Mouse (Mus musculus) Muller cell, postnatal 12 days (primary cell): ENCODE measurements at regions not wholly inside any gene's neighbourhood (a gene's known extent, or its start where the extent isn't known, plus 50 kb on each side); places are given as distances from the start of the nearest gene placed in this dataset.

Experiments
- DNase-seq: peaks from one replicate; pipeline ENCODE4 v3.0.0-alpha.2; 2015; ENCODE audit errors: inconsistent ontology term

DNA sequence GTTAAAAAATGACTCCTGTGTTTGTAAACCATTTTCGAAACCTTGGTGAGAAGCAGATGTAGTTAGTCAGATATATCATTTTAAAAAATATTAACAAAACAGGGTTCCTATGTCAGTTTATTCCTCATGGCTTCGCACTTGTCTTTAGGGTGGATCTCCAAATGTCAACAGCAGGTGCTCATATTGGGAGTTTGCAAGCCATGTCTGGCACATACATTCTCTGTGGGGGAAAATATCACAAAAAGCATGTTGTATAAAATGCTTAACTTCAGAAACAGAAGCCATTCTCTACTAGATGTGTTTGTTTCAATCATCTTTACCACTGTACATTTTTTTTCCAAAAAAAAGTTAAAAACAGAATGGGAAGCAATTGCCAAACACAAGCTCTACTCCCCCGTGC, 534.7 kb upstream of the Zic4 start:
- no peak for DNase-seq

DNA sequence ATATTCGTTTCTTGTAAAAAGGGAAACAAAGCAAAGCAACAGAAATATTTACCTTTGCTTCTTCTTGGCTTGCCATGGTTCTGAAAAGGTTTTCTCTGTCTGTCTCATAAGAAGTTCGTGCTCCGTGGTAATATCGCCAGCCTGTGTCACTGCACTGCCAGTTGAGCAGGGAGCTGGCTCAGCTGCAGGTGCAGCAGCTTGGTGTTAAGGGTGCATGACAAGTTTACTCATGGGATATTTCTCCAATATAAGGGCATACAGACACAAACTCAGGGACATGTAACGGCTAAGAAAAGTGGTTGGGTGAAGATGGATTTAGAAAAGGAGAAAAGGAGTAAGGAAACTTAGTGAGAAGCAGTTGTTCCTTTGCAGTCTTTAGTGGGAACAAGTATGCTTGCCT, 533.5 kb upstream of the Zic4 start:
- no peak for DNase-seq

DNA sequence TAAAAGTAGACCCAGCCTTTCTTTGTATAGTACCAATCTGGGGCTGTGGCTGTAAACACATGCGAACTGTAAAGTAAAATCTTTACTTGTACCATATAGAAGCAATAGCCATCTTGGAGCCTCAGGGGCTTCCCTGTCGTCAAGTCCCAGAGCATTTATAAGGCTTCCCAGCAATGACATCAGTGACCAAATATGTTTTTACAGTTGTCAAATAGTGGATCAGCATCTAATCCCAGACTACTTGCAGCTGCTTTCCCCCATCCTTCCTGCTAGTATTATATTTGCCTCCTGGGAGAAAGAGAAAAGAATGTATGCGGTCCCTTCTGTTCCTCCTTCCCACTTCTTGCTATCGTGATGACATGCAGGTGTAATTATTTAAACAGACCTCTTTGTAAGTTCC, 531.5 kb upstream of the Zic4 start:
- no peak for DNase-seq

DNA sequence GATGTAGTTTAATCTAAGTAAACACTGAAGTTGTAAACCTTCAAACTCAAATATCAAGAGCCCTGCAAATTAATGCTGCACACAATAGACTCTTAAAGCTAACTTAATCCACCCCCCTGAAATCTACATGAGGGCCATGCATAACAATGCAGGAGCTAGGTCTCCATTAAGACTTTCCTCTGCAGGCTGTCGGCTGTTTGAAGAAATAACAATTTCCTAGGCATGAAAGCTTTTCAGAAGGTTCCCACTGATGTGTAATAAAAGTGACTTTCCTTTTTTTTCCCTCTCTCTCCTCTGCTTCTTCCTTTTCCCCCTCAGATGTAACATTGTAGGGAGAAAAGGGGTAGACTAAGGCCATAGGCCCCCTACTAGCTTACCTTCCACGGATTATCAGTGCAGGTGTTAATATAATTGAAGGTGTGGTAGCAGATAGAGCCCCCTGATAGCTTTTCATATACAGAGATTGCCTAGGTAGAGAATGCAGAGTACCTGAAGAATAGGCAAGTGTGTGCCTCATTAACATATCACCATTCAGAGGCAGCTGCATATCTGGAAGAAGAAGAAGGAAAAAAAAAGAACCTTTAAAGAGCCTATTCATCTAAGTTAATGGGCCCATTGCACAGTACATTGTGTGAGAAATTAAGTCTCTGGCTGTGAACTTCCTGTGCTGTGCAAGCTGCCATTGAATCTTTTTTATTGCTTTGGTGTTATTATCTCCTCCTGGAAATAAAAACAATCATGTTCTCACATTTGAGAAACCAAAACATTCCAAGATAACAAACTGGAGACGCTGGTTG, 528.3 kb upstream of the Zic4 start:
- no peak for DNase-seq

DNA sequence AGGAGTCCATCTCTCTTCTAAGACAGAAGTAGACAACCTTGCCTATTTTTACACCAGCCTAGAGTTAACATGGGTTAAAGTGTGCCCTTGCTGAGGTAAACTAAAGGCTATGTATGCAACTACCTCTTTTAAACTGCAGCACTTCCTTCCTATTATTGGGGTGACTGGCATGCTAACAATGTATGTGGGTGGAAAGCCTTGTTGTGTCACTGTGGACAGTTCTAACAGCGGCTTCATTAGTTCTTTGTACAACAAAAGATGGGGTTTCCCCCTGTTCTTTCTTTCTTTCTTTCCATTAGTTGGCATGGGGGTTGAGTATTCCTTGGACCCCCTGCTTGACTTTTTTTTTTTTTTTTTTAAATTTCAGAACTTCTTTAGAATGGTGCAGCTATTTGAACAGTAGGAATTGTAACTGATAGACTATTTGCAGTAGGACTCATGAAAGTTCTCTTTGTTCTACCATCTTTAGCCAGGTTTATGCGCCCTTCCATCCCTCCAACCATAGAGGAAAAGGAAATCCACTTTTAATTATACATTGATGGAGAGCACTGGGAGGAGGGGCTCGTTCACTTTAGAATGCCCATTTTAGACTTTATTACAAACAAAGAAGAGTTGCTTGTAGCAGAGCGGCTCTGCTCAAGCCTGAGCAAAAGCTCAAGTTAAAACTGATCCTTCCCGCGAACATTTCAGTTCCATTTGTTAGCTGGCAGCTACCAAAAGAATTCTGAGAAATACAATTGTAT, 523.9 kb upstream of the Zic4 start:
- peak; percentile 60 for DNase-seq

DNA sequence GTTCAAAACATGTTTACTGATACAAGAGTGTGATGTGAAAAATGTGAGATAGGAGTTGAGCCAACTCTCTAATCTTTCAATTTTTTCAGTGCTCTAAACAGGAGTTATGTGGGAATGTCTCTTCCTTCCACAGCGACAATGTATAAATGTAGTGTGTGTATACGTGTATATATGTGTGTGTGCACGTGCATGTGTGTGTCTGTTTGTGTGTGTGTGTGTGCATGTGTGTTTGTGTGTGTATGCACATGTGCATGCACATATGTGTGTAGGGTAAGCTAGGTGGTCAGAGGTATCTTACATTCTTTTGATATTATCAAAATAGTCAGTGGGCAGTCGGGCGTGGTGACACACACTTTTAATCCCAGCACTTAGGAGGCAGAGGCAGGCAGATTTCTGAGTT, 511.2 kb upstream of the Zic4 start:
- DNase-seq = no peak

DNA sequence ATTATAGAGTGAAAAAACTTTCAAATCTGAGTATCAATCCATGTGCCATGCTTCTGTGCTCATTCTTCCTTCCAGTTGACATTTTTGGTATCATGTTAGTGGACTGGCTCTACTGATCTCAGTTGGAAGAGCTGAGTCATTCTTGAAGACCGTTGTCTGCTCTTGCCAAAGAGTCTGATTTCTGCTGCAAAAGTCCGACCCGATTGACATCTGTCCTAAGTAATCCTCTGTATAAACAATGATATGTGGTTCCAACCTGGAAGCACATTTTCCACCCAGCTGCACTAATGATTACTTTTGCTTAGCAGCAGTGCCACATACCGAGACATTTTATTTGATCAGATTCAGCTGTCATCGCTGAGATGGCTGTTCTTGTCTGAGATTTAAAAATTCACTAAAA, 490.6 kb upstream of the Zic4 start:
- peak; percentile 72 for DNase-seq

DNA sequence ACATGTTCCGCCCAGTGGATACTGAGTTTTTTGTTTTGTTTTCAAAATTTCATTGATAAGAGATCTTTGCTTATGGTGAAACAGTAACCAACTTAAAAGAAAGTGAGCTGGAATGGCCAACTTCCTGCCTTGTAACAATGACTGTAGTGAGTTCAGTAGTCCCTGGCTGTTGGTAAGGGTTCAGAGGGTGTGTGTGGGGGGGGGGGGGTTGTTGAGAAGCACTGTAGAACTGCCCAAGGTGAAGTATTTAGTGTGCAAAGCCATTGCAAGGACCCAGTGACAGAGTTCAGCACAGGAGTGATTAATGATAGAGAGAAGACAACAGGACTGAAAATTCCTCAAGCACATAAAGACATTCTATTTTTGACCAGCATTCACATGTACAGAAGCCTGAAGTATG, 477.7 kb upstream of the Zic4 start:
- no peak for DNase-seq

DNA sequence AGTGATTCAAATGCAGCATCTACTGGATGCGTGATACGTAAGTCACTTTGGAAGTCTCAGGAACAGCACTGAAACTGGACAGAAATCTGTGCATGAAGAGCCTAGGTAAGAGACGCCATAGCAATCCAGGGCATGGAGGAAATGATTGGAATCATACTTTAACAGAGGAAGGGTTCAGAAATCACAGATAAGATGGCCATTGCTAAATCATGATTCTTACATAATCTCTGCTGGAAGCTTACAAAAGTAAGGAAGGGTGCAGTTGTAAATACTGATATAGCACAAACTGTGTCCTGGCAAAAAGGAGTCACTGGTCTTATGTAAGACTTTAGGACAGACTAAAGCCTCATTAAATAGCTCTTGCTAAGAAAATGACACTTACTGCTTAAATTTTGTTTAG, 474.8 kb upstream of the Zic4 start:
- no peak for DNase-seq

DNA sequence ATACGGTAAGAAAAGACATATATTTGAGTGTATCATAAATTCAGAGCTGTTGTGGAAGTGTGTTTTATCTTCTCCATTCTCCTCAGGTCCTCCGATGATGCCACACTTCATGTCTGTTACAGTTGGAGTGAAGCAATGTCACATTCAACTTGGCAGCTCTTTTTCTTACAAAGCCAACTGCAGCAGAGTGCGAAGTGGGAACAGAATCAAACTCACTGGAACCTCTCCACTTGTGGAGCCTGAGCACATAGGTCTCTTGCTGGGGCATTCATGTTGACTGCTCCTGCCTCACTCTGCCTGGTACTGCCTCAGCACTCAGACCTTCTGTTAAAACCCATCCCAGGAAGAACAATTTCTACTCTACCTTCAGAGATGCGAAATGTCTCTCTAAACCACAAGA, 471.4 kb upstream of the Zic4 start:
- DNase-seq = no peak

DNA sequence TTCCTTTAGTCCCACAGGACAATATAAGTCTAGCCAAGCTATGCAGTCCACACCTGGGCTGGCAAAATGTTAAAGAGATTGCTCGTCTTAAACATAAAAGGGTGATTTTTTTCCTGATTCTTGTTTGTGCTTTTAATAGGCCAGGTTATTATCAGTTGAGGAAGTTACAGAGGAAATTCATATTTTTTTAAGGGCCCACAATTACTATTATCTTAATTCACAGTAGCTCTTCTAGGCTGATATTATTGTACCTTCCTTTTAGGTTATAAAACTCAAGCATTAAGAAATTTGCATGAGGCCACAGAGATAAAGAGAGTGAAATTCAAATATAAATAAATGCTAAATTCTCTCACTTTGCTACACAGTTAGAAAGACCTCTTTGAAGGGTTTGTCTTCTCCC, 469.4 kb upstream of the Zic4 start:
- DNase-seq = no peak

DNA sequence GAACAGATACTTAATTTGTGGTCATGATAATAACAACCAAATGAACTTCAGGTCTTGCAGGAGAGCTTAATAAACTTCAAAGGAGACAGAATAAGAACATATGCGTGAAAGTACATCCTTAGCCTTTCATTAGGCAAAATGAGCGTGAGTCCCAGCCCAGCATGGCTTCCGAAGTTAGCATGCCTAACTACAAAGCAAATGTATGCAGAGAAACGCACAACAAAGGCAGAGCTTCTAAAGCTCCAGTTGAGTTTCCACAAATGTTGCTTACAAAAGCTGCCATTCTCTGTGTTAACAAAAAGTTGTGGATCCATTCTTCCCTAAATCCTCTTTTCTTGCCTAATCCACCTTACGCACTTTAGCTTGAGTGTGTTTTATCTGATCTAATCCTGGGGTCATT, 458.7 kb upstream of the Zic4 start:
- DNase-seq = no peak

DNA sequence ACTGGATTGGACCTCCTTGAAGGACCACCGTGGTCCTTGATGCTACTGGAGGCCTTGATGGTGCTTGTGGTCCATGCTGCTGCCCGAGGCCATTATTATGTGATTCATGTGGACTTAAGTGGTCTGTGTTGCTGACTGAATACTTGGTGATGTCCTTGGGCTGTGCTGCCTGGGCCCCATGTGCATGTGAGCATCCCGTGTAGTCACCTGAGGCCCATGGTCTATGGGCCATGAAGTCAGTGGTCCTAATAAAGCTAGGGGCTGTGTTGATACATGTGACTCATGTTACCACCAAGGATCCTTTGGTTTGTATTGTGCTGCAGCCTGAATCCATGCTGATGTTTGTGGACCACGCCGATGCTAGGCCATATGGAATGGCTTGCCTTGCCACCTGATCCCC, 456.1 kb upstream of the Zic4 start:
- no peak for DNase-seq

DNA sequence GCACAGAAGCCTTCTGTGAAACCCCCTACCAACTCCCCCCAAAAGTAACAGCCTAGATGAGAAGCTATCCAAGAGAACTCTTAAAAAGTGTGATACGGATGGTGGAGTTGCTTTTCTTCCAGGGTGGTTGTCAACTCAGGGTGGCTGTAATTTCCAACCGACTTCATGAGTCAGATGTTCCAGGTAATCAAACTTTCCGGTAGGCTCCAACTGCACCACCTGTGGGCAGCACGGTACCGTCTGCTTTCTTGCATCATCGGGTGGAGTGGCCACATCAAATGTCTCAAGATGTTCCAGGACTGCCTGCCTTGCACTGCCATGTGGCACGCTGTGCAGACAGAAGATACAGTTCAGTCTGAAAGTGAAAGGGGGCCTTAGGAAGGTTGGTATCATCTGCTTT, 455.5 kb upstream of the Zic4 start:
- no peak for DNase-seq

DNA sequence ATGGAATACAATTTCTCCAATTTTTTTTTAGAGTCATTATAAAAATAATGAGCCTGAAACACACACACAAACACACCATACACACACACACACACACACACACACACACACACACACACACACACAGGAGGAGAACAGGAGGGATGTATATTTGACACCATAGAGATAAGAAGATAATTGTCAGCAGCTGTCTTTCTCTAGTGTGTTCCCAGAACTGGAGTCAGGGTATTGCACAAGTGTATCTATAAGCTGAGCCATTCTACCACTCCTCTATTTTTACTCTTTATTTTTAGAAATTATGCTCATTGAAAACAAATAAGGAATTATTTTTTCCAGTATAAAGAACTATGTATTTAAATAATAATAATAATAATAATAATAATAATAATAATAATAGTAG, 407.6 kb upstream of the Zic4 start:
- no peak for DNase-seq

DNA sequence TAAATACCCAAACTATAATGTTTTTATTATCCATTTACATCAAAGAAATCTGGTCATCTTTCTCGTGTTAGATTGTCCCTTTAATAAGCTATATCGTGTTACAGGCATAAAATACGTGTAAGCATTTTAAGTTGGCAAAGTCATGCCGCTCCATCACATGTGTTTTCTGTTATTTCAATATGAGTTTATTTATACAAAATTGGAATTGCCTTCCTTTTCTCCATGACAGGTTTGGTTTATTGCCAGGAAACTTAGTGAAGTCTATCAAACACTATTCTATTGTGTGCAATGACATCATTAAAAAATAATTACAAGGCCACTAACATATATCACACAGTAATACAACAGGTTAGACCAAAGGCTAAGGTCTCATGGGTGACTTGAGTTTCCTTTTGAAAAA, 400.8 kb upstream of the Zic4 start:
- DNase-seq = no peak

DNA sequence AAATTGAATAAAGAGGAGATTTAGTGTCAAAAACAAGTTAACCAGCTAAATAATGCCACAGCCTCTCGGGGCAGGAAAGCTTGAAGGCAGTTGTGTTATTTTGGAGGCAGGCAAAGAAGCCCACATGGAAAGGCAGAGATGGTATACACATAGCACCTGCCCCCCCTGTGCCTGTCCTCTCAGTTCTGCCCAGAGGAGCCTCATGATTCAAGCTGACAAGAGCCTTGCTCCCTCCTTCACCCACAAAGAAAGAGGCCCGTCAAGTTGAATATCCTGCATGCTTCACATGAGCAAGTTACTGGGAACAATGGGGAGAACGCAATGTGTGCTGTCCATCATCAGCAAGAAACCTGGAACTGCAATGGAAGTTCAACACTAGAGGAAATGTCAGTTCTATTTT, 398.2 kb upstream of the Zic4 start:
- no peak for DNase-seq

DNA sequence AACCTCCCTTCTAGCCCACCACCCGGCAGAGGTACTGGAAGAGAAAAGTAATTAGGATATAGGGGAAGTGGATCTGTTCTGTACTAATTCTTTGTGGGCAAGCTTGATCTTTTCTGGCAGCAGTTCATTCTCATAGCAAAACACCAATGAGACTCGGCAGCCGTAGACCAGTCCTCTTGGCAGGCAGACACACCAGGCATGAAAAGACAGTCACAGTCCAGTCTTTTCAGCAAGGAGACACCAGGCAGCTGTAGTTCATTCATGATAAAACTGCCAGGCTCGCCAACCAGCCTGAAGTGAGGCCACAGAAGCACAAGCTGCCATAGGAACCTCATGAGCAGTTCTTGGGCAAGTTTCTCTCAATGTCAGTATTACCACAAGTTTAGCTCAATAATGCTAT, 383.5 kb upstream of the Zic4 start:
- peak; percentile 57 for DNase-seq

DNA sequence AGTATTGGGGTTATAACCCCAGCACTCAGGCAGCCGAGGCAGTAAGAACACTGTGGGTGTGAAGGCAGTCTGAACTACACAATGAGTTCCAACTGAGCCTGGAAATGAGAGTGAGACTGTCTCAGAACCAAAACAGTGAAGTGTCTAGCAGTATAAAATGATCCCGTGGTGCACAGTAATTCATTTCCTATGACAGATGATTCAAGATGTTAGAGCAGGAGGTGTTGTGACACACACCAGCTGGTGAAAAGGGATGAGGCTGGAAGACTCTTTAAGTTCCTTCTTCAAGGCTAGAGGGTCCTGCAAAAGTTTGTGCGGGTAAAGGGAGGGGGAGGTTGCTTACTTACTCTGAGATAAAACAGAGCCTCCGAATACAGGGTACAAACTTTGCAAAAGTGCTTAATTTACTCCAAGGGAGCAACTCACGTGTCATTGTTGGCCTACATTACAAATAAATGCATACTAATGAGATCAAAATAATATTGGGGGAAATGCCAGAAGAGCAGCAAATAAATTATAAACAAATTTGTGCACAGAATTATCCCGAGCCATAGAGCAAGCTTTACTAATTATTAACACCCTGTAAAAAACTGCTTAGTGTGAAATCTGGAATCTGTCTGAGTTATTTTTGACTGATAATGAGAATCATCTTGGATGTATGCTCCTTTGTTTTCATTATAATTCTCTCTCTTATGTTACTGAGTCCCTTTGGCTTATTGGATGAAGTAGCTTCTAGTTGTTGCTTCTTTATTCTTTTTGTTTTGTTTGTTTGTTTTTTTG, 382.0 kb upstream of the Zic4 start:
- no peak for DNase-seq

DNA sequence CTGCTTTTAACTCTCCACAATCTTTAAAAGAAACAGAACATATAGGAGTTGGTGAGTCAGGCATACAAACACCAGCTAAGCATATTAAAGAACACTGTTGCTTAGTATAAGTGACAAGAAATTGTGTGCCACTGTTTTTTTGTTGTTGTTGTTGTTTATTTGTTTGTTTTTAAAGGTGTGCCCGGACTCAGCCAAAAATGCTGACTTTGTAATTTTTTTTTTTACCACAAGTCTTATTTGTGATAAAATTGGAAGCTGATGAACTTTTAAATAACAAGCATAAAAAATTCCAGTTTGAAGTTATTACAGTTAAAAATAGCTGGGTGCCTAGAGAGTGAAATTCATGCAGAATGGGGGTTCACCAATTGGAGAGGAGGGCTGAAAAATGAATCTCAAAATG, 363.0 kb upstream of the Zic4 start:
- DNase-seq = no peak

DNA sequence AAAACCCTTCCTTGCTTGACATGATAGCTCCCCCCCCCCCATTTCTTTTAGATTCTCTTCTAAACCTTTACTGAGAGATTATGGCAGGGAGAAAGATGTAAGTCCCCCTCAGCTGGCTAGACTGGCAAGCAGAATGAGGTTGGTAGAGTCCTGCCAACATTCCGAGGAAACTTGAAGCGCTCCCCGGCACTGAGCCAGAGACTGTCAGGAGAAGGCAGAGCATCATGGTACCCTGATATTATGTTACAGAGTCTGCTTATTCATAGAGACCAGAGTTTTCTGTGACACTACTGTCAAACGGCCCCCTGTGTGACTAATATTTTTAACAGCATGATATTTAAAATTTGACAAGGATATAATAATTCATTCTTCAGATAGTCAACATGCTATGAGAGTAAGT, 358.0 kb upstream of the Zic4 start:
- DNase-seq = peak; percentile 2

DNA sequence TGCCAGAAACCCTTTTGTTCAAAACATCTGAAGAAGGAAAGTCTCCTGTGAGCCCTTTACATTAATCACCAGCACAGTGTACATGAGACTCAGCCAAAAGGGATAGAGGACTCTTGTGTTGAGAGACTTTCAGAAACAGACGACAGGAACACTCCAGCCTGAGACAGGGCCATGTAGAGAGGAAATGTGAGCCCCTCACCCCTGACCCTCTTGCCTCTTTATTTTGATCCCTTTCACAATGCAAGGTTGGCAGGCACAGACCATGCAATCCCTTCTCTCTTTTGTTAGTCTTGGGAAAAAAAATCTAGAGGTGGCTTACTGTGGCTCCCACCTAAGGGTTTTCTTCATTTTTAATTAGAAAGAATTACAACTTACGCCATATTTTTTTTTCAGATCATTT, 321.7 kb upstream of the Zic4 start:
- no peak for DNase-seq

DNA sequence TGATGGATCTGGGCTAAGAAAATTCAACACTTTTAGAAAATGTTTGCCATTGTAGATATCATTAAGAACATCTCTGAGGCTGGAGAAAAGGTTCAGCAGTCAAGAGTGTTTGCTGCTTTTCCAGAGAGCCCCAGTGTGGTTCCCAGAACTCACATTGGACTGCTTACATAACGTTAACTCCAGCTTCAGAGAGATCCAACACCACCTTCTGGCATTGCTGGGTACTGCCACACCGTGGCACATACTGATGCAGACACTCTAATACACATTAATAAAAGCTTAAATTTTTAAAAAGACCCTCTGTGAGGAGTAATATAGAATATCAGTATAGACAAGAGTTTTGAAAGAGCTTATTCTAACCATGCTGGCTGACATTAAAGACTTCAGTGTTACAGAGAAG, 313.6 kb upstream of the Zic4 start:
- no peak for DNase-seq
